Mouse (Mus musculus) right cerebral cortex, postnatal 25 days (tissue): ENCODE data around the gene Prpf6.

Experiments used
- DNase-seq: peaks from one replicate; pipeline ENCODE4 v3.0.0; 2022

The Prpf6 gene

DNA sequence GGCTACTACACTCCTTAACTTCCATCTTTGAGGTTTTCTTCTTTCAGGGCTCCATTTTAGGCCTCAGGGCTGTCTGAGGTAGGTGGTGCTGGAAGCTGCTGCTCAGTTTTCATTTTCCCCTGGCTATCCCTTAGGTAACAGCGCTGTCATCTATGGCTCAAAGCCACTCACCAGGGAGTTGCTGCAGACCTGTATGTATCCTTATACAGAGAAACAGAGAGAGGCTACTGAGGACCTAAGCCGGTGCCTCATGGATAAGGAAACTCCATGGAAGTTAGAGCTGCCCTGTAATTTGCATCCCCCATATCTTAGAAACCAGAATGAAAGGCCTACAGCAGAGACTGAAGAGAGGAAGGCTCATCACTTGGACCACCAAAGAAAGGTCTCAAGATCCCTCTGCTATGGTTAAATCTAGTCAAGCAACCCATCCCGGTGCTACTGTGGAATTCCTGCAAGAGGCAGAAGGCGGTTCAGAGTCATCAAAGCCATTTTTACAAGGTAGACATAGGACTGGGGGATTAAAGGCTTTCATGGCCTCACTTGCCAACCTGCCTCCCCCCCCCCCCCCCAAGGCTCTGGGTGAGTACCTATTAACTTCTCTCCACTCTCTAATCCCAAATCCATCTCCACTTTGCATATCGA is 11.4 kb upstream of the Prpf6 start:
- no peak for DNase-seq

DNA sequence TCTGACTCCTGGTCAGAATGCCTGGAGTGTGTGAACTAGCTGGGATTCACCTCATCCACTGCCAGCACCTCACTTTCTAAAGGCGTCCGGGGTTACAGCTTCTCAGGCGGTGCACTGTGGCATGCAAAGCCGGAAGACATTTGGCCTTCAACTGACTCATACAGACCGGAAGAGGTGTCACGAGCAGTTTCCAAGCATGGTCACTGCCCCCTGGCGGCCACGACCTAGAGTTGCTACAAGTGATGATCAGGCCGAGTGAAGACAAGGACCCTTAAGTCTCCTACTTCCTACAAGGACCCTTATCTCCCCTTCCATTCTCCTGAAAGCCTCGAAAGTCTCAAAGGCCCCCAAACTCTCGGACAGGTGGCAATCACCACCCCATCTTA is 10.7 kb upstream of the Prpf6 start:
- DNase-seq = peak; percentile 81

DNA sequence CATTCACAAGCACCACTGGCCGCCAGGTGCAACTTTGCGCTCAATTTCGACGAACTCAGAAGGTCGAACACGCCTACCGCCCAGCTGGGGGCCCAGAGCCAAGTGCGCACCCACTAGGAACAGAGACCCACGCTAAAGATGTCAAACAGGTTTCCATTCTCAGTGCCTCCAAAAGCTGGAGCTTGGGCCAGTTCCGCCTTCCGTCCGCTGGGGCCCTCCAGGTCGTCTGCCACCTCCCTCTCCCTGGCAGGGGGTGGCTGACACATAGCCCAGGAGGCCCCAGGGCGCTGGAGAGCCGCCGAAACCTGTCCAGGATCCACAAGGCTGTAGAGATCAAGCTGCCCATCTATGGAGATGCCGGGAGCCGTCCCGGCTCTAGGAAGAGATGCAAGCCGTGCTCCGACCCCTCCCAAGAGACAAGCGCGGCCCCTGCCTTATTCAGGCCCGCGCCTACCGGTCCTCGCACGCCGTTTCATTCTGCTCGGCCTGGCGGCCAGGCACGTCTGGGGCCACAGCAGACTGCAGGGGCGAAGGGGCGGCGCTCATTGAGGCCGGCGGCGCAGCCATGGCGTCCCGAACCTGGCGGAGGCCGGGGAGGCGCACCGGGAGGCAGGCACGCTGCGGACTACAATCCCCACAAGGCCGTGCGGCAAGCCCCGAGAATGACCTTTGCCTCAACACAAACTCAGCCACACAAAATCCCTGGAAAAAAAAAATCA is 10.1 kb upstream of the Prpf6 start:
- peak; percentile 87 for DNase-seq

DNA sequence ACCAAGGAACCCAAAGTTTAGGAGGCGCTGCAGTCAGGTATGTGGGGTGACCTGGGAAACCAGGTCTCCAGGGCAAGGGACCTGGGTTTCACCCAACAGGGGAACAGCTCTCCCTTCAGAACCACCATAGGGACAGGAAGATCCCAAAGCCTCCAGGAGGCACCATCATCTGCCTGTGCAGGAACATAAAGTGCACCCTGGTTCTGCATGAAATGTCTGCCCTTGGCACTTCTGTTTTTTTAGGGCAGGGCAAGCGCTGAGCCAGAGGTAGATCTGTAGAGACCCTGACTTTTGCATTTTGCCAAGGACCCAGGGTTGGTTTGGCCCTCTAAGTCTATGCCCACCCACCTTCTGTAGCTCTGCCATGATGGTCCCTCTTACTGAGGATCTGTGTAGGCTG is 9.3 kb upstream of the Prpf6 start:
- no peak for DNase-seq

DNA sequence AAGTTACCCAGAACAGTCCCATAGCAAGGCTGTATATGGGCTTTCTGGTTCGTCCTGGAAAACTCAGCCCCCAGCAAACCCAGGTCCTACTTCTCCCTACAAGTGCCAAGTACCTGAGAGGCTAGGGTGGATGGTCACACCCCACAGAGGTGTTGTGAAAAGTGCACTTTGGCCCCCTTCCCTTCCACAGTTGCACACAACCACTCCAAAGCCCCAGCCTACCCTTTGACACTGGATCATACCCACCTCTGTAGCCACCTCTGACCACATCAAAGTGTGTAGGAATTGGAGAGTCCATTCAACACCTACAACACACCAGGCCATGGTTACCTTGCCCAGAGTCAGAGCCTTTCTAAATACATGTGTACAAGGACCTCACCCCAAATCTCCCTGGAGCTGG is 8.7 kb upstream of the Prpf6 start:
- DNase-seq = no peak

DNA sequence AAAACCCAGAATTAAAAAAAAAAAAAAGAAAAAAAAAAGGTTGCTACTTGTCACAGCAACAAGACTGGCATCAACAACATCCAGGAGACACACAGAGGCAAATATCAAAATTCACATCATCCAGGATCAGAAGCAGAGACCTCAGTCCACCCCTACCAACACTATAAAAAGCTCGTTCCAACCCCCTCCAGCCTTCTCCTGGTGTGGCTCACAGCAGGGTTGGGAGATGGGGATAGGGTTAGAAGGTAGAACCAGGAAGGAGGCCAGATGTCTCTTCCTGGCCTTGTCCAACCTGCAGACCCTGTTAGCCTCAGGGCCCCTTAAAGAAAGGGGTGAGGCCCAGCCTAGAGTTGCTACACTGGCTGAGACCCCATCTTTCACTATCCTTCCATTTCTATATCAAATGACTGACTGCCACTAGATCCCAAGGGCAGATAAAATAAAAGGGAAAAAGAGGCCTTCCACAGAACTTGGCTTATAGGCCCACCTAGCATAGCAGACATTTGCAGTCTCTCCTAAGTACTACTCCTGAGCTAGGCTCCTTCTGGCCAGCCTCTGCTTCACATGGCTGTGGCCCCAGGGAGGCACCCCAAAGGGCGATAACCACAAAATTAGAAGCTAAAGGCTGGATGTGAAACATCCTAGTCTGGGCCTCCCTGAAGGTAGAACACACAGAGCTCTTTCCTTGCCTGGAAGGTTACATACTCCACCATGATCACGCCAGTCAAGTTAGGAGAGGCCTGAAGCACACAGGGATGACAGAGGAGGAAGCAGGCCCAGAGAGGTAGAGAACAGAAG is 8.0 kb upstream of the Prpf6 start:
- DNase-seq = no peak

DNA sequence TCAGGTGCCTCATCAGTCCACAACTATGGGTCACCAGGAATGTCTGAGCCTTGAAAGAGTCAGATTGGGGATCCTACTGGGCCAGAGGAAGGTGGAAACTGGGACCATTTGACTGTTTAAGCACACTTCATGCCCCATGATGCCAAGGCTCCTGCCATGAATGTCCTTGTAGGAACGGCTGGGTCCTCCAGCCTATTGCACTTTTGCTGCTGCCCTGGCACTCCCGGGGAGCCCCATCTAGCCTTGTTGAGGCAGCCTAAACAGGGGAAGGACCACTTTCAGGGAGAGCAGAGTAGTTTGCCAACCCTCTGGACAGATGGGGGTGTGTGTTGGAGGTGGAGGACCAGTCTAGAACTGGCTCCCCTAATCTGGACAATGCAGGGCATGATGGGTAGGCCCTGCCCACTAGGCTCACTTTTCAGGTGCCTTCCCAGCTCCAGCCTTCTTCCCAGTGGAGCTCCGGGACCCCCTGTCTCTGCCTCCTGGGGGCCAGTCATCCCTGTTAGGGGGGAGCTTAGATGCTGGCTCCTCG is 7.2 kb upstream of the Prpf6 start, which contains the start of gene Uckl1:
Gene Uckl1 (minus strand): TSS at position 482 of the 532 bp plus-strand sequence.
- DNase-seq = no peak

DNA sequence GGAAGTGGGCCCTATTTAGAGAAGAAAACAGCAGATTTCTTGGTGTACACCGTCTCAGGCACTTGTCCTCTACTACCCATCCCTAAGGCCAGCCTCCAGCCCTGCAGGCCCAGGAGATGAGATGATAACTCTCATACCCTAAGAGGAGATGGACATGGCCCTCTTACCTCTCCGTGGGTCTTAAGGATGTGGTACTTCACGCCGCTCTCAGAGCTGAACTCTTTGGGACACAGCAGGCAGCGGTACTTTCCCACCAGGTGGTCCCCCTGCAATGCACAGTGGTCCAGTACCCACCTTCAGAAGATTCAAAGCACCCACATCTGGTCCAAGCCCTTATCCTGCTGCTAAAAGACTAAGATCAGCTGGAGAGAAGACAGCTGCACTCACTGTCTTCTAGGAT is 6.2 kb upstream of the Prpf6 start:
- DNase-seq = no peak

DNA sequence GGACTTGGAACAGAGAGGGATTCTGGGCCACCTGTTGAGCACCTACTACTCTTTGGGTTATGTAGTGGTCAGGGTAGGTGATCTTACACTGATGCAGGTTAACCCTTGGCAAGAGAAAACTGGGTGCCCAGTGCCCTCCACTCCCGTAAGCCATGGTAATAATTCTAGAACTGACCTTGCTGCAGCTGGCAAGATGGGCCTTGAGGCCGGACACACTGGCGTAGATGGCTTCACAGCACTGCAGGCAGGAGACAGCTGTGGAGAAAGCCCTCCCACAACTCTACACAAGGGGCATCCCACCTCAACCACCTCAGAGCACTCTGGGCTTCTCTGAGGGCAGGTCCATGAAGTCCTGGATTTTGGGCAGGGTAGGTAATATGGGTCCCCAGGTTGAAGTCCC is 5.5 kb upstream of the Prpf6 start:
- DNase-seq = no peak

DNA sequence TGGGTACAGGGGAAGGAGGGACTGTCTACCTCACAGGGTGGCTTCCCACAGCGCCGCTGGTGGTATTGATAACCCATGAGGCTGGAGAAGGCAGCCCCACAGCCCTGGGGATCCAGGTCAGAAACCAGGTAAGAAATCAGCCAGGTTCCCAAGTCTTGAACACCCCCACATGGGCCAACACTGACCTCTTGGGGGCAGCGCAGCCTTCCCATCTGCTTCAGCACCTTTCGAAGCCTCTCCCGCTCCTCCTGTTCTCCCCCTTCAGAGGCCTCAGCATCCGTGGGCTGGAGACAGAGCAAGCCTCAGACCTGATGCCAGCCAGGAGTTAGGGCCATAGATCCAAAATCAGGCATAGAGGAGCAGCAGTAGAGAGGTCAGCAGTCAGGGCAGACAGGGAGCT is 3.9 kb upstream of the Prpf6 start:
- DNase-seq = no peak

DNA sequence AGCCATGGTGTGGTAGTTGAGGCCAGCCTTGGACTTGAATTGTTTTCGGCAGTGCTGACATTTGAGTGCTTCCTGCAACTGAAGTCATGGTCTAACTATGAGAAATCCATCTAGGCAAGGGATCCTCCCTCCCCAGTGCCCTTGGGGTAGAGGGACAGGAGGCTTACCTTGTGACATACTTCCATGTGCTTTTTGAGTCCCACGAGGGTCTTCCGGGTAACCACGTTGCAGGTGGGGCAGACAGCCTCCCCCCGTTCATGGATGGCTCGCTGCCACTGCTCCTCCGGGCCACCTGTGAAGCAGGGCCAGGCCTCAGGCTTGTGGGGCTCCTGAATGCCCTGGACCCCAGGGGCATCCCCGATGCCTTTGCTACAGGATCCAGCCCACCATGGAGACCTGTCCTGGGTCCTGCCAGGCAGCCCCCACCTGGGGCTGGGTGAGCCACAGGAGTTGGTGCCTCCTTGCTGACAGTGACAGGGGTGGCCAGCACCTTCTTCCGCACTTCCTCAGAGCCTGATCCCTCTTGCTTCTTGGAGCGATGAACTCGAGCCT is 3.4 kb upstream of the Prpf6 start:
- DNase-seq = no peak

DNA sequence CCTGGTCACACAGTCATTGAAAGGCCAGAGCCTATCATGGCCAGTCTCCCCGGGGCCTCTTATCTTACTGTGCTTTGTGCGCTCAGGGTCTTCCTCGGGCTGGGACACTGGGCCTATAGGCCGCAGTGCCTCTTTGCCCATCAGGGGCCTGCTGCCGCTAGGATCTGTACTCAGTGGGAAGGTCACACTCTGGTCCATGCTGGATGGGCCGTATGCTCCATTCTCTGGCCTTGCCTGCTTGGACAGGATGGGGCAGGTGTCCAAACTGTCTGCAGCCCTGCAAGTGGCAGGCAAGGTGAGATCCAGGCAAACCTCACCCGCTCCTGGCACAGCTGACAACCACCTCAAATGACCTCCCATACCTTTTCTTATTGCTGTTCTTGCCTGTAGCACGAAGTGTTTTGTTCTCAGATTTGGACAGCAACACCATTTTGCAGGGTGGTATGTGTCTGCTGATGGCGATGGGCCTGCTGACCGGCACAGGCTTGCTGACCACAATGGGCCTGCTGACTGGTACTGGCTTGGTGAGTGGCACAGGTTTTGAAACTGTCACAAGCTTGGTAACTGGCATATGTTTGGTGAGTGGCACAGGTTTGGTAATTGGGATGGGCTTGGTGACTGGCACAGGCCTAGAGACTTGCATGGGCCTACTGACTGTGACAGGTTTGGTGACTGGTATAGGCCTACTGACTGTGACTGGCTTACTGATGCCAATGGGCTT is 2.5 kb upstream of the Prpf6 start:
- DNase-seq = no peak

DNA sequence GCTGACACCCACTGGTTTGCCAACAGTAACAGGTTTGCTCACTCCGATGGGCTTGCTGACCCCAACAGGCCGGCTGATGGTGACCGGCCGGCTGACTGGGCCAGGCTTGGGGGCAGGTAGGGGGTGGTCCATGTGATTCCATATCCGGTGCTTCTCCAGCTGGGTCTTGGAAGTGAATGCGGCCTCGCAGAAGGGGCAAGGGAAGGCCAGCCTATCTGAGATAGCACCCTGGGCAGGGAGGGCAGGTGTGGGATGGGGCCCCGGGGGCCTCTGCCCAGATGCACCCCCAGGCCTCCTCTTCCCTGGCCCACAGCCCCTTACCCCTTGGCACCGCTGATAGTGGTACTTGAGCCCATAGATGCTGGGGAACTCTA is 1.9 kb upstream of the Prpf6 start:
- no peak for DNase-seq

DNA sequence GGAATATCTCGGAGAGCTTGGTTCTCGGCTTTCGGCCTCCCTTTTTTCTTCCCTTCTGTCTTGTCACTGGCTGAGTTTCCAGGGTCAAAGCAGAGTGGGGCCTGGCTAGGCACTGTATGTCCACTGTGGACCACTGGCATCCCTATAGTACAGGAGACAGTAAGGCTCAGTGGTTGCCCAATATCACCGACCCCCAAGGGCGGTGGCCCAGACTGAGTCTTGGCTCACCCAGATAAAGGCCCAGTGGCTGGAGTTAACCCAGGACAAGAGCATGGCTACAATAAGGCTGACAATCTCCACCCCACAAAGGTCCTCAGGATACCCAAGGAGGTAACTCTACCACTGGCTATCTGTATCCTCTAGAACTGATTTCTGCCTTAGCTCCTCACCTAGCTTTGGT is 1.2 kb upstream of the Prpf6 start:
- DNase-seq = no peak

DNA sequence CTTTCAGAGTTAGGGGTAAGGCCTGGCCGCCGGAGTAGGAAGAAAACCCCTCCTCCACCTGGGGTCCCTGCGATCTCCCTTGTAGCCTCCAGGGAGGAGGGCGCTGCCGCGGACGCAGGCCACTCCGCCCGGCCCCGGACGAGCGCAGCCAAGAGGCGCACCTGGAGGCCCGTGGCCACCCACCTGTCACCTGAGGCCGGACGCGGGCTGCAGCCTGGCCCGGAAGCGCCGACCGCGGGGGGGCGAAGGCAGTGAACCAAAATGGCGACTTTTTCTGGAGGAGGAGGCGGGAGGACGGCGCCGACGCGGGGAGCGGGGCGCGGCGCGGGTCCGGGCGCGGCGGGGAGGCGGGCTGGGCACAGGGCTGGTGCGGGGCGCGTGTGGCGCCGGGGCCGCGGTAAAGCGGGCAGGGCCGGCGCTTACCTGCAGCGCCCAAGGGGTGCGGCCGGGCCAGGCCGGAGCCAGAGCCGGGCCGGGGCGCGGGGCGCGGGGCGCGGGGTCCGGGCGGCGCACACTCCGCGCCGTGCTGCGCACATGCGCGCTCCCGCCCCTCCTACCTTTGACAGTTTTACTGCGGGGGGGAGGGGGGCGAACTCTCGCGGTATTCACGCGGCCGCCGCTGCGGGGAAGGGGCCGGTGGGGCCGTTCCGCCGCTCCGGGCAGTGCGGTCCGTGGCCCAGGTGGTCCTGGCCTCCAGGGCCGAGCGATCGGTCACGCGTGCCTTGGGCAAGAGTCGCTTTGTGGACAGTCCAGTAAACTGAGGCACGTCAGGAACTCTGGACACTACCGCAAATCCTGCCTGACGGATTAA is 768 bp downstream of the Prpf6 start, which contains the start of gene Zfp512b:
Gene Zfp512b (minus strand): TSS at position 573 of the 811 bp plus-strand sequence.
- DNase-seq = peak; percentile 82

DNA sequence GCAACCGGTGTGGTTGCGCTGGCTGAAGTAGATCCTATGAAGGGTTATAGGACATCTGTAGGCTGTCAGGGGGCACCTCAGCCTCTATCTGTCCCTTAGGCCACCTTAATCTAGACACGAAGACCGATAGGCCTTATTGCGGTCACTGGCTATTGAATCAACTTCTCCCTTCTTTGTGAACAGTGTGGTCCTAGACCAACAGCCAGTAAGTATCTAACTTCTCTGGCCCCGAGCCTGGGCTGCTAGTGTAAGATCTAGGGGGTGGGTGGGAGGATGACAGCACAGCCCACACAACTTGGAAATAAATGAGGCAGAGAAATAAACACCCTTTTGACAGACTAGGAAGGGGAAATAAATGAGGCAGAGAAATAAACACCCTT is 1.4 kb downstream of the Prpf6 start:
- DNase-seq = no peak

DNA sequence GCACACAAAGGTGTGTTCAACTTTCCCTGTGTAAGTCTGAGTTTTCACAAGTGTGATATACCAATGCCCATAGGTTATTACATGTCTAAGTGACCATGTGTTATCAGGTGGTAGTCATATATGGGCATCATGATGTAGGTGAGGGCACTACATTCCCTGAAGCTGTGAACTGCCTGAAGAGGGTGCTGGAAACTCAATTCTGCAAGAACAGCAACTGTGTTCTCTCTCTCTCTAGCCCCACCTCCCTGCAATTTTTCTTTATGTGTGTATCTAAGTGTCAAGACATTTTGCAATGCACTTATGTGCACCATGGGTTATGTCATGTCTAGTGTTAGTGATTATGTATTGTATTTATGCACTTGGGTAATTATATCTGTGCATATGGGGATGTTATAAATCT is 2.3 kb downstream of the Prpf6 start:
- no peak for DNase-seq

DNA sequence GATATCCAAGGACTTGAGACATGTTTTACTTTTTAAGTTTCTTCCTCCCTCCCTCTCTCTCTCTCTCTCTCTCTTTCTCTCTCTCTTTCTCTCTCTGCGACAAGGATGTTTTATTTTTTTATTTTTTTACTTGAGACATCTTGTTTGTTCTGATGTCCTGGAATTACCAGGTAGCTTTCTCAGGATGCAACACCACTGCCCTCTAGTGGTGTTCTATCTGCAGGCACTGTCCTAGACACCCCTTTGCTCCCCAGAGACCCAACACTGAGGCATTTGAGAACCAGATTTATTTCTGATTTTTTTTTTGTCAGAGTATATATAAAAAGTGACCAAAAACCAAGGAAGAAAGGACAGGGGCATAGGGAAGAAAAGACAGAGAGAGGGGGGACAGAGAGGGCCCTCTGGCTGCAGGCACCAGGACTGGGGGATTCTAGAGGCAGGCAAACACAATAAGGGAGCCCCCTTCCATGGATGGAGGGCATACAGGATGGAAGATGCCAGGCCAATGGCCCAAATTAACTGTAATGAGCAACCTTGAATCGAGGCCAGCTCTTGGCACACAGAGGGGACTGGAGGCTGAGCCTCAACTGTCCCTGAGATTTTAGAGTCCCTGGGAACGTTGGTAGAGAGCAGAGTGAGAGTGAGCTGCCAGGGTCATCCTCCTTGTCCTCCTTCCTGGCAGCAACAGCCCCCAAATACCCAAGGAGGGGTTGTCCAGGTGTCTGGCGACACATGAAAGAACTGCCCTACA is 3.5 kb downstream of the Prpf6 start:
- DNase-seq = no peak

DNA sequence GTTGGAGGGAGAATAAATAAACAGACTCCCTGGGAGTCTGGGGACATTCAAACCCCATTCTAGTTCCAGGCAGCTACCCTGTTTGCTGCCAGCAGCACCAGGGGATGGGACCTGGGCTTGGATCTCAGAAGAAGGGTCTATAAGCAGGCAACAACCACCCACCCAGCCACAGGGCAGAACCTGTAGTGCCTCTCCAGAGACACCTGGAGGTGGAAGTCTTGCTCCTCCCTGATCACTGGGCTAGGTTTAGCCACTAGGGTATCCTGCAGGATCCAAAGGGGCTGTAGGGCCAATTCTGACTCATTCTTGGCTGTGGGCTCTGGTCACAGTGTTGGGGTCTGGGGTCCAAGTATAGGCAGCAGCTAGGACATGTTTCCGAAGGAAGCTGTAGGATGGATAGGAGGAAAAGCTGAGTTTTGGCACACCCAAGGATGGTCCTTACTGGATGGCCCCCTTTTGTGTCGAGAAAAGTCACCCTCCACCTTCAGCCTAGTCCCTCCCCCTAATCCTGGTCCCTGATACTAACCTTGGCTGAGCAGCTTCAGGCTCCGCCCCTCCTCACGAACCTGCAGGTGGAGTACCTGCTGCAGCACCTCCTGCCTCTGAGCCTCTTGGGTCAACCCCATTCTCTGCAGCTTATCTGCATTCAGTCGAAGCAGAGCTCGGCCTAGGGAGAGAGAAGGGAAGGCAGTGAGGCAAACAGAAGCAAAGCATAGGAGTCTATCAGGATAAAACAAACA is 4.7 kb downstream of the Prpf6 start:
- no peak for DNase-seq

DNA sequence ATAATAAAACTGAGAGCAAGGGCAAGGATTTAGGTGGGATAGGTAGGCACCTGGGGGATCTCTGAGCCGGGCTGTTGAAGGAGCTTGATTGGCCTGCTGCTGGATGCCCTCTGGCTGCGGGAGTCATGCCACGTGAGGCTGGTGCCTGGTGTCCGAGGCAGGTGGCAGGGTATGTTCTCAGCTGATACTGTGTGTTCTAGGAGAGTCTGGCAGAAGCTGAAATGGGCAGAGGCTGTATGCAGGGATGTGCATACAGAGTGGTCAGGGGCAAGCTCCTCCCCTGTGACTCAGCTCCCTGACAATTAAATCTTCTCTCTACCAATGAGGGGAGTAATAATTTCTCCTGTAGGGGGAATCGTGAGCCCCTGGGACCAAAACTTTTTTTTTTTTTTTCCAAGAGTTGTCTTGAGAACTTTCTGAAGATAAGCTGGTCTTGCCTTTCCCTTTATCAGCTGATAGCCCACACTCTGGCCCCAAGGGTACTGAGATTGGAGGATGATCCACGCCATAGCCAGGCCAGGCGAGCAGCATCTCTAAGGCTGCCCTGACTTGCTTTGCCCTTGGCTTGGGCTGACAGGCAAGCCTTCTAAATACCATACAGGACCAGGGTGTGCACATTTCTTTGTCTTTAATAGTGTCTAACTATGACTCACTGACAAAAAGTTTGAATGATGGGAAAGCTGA is 5.9 kb downstream of the Prpf6 start:
- no peak for DNase-seq
